Mouse (Mus musculus) embryonic stem cell, embryonic (primary cell): ENCODE measurements around the gene Bpifa1.
"Not testable (repeated sequence)": the region's sequence is repeated elsewhere in the genome, so short reads cannot be mapped to it uniquely, and the experiment has no call there.

Experiments
- CTCF ChIA-PET, 4 experiments: fragments of 300-600 bp in 2 of 4; fragments of 350-600 bp in 2 of 4; sonication (Branson Sonifier 250); formaldehyde crosslinking; loops; one replicate each; lab custom pipeline; 2022; ENCODE audit warnings: inconsistent platforms in 2 of 4; lab: Charles Lee
- POLR2A ChIA-PET, 4 experiments: fragments of 300-600 bp in 2 of 4; fragments of 350-600 bp in 2 of 4; sonication (Branson Sonifier 250); formaldehyde crosslinking; loops; one replicate each; lab custom pipeline; 2022; ENCODE audit warnings: antibody characterized with exemption in 4 of 4, inconsistent platforms in 1 of 4; lab: Charles Lee

Gene Bpifa1

DNA sequence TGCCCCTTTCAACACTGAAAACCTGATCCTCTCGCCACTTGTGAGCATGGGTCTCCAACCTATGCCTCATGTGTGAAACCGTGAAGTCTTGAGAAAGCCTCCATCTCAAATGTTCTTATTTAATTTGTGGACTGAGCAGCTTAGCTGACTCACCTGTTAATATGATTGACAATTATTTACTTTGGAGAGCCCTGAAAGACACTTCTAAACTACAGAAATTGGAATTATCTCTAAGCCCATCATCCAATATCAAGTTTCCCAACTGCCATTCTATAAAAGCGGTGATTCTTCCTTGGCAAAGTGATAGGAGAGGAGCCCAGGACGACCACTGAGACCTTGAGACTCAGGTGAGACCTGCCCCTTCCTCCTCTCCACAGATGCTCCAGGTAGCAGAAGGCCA lies at the start of gene Bpifa1:
Gene Bpifa1, plus strand, starts transcription at position 301 of the 400 bp plus-strand sequence.
- ChIA-PET CTCF (interaction anchor here in 2 of 4 experiments (0.9 kb wide), 2 partner anchors 16 to 189 kb away, joined by 3 to 4 read pairs; no protein-coding TSS in a partner anchor), POLR2A (interaction anchor here in 1 of 4 experiments (0.7 kb wide), 1 partner anchor 62 kb away, joined by 3 read pairs; no protein-coding TSS in a partner anchor)

DNA sequence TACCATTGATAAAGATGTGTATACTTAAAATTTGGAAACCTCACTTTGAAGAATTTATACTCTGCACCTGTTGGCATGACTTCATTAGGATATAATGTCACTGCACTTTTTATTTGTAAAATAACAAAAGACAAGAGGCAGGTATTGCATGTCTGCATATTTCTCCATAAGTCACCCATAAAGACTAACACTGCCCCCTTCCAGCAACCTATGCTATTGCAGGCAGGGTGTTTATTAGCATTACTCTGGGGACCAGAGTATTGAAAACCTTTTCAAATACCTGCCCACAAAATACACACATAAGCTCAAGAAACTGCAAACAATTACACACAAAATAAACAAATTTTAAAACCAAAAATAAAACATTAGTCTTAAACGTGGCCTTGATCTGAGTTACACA lies 44.9 kb upstream of the Bpifa1 start:
- POLR2A ChIA-PET: no interaction called here
- CTCF ChIA-PET: interaction anchor here in 2 of 4 experiments (0.6 to 1.2 kb wide), 3 partner anchors 61 to 445 kb away, joined by 3 to 6 read pairs (median 3); no protein-coding TSS in a partner anchor

DNA sequence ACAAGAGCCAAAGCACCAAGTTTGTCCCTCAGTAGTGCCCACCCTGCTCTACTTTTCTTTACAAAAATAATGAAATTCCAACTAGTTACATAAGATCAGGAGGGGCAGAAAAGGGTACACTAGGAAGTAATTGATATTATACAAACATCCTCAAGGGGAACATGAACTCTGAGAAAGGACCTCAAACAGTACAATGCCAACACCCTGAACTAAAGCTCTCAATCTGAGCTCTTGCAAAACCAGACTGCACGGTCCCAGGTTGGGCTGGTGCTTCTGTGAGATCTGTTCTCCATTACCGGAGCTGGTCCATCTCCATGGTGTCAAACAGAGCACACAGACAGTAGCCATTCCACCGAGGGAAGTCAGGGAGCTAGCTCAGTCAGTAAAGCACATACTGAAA lies 25.3 kb upstream of the Bpifa1 start:
- ChIA-PET POLR2A (no interaction called here), CTCF (no interaction called here)

DNA sequence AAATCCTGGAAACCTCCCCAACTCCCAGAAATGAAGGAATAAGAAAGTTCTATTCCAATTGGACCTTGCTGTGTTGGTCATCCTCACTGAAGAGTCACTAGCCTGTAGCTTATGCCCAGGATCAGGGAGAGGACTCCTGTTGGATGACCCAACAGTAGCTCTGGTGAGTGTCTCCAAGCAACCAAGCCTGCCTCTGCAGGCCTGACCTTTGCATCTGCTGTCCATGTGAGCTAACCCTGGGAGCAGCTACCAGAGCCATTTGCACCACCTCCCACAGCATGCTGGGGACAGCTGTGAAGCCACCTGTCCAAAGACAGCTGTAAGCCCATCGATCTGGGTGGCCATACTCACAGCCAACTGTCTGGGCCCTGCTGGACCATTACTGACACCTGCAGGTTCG lies 12.6 kb upstream of the Bpifa1 start, which contains the start of gene Bpifa3:
Gene Bpifa3, plus strand, starts transcription at position 217 of the 400 bp plus-strand sequence.
- ChIA-PET CTCF (no interaction called here), POLR2A (no interaction called here)

DNA sequence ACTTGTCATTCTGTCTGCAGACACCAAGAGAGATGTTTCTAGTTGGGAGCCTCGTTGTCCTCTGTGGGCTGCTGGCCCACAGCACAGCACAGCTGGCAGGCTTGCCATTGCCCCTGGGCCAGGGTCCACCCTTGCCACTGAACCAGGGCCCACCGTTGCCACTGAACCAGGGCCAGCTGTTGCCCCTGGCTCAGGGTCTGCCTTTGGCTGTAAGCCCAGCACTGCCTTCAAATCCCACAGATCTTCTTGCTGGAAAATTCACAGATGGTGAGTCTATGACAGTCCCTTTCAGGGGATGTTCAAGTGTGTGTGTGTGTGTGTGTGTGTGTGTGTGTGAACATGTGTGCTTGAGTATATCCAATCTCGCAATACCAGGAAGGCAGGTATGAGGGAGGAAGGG lies 1.1 kb downstream of the Bpifa1 start:
- ChIA-PET POLR2A (no interaction called here), CTCF (interaction anchor here in 1 of 4 experiments (0.7 kb wide), 1 partner anchor 9 kb away, joined by 3 read pairs; no protein-coding TSS in a partner anchor)

DNA sequence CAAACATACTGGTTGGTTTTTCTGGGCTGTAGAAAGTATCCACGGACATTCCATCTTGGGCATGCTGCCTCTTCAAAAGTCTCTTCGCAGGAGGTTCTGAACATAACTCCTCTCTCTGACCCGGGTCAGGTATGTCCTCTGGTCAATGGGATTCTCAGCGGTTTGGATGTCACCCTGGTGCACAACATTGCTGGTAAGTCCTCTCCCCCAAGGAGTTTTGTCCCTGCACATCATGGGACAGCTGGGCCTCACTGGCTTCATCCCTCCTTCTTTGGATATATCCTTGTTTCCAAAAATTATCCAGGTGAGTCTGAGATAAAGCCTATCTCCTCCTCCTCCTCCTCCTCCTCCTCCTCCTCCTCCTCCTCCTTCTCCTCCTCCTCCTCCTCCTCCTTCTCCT lies 4.8 kb downstream of the Bpifa1 start:
- ChIA-PET CTCF (no interaction called here), POLR2A (no interaction called here)

DNA sequence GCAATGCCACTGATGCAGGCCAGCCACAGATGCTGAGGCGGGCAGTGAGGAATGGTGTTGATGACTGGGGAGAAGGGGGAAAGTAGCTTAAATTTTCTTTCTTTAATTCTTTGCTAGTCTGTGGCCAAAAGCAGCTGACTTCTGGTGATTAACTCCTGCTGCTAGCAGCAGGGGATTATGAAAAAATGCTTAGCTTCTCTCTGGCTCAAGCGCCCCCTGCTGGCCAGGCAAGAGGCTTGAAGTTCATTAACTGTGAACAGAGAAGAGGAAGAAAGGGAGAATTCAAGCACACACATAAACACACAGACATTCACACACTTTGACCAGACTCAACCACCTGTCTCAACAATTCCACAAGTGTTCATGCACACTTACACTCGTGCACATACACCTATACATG lies 15.8 kb downstream of the Bpifa1 start:
- CTCF ChIA-PET: interaction anchor here (0.6 to 1.8 kb wide), 44 partner anchors 8 to 1669 kb away, joined by 3 to 9 read pairs (median 3); partner anchors contain the start of genes Bpifb5 (in 2 of the 4) and Bpifa1 (in 1 of the 4)

DNA sequence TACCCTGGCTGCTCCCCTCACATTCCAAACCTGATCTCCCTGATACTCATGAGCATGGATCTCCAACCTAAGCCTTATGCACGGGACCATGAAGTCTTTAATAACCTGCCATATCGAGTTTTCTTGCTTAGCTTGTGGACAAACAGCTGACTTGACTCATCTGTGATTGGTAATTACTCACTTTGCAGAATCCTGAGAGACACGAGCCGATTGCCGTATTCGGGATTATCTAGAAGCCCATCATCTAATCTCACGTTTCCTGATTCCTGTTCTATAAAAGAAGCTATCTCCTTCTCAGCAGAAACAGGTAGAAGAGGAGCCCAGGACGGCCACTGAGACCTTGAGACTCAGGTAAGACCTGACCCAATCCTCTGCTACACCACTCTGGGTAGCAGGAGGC lies 19.6 kb downstream of the Bpifa1 start, which contains the start of gene Bpifa5:
Gene Bpifa5, plus strand, starts transcription at position 301 of the 400 bp plus-strand sequence.
- POLR2A ChIA-PET: interaction anchor here in 1 of 4 experiments (0.6 kb wide), 1 partner anchor 1705 kb away, joined by 3 read pairs; no protein-coding TSS in a partner anchor
- CTCF ChIA-PET: interaction anchor here in 1 of 4 experiments (0.6 kb wide), 1 partner anchor 208 kb away, joined by 3 read pairs; no protein-coding TSS in a partner anchor

More for the DNA sequence above, 15.8 kb downstream of the Bpifa1 start:
- POLR2A ChIA-PET: interaction anchor here in 1 of 4 experiments (1.1 kb wide), 1 partner anchor 13 kb away, joined by 3 read pairs; no protein-coding TSS in a partner anchor

DNA sequence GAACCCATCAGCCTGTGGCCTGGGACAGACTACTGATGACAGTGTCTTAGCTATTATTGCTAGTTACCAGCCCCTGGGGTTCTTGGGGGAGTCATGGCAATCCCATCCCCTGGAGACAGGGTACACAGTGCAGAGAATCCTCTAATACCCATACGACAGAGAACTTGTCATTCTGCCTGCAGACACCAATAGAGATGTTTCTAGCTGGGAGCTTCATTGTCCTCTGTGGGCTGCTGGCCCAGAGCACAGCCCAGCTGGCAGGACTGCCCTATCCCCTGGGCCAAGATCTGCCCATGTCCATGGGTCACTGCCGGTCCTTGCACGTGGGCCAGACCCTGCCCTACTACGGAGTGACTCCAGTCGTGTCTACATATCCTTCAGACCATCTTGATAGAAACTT lies 20.6 kb downstream of the Bpifa1 start:
- POLR2A ChIA-PET: no interaction called here
- CTCF ChIA-PET: no interaction called here

DNA sequence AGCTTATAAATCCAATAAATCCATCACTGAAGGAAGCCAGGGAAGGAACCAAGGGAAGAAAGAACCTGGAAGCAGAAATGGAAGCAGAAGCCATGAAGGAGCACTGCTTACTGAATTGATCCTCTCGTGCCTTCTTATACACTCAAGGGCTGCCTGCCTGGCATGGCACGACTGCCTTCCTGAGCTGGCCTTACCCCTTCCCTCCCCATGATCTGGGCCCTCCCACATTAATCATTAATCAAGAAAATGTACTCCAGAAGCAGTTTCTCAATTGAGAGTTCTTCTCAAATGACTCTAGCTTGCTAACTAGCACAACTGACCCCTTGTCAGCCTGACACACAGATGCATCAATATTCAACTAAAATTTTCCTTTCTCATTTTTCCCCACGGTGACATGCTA lies 26.5 kb downstream of the Bpifa1 start:
- ChIA-PET POLR2A (interaction anchor here in 1 of 4 experiments (0.5 kb wide), 1 partner anchor 19 kb away, joined by 4 read pairs; no protein-coding TSS in a partner anchor), CTCF (interaction anchor here in 3 of 4 experiments (0.7 to 1.8 kb wide), 6 partner anchors 10 to 278 kb away, joined by 3 to 6 read pairs (median 4); no protein-coding TSS in a partner anchor)

DNA sequence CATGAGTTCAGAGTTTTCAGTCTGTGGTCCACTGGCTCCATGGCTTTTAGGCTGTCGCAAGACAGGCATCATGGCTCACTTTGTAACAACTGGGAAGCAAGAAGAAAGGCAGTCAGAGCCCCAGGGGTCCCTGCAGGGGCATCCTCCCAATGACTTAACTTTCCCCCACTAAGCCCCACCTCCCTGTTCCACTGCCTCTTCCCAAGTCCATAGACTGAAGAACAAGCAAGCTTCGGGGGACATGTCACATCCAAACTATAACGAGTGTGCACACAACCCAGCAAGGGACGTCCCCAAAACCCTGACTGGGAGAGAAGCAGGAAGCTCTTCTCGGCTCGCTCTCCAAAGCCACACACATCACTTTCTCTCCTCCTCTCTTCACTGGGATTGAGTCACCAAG lies 28.9 kb downstream of the Bpifa1 start:
- ChIA-PET POLR2A (interaction anchor here in 1 of 4 experiments (1.0 kb wide), 1 partner anchor 13 kb away, joined by 3 read pairs; no protein-coding TSS in a partner anchor), CTCF (interaction anchor here in 1 of 4 experiments (1.7 kb wide), 1 partner anchor 14 kb away, joined by 5 read pairs; no protein-coding TSS in a partner anchor)

DNA sequence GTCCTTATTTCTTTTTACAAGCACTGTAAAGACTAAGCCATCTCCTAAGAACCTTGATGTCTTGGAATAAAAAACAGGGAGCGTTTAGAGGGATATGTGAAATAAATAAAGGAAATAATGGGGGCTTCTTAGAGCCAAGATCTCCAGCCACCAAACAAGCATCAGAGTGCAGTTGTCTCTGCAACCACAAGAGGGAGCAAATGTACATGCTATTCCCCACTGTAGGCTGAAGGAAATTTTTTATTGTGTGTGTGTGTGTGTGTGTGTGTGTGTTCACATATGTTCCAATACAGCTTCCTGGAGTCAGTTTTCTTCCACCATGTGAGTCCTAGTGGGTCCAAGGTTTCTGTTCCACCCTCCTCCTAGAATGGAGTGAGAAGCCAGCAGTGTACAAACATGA lies 30.6 kb downstream of the Bpifa1 start:
- ChIA-PET POLR2A (no interaction called here), CTCF (interaction anchor here in 1 of 4 experiments (0.6 kb wide), 1 partner anchor 238 kb away, joined by 3 read pairs; no protein-coding TSS in a partner anchor)

DNA sequence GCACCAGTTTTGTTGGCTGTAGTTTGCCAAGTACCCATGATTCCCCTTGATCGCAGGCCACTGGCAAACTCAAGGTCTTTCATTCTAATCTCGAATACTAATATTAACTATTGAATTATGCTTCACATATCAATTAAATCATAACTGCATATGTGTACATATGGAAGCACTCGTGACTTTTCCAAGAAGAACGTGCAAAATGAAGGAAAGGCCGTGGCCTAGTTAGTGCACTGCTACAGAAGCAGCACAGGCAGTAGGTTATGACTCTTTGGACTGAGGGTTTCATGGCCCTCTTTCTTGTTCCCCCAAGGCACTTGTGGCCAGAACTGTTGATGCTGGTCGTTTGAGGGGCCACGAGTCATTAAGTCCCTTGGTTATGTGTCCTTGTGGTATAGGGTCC lies 39.2 kb downstream of the Bpifa1 start:
- CTCF ChIA-PET, POLR2A ChIA-PET: not testable (repeated sequence)

DNA sequence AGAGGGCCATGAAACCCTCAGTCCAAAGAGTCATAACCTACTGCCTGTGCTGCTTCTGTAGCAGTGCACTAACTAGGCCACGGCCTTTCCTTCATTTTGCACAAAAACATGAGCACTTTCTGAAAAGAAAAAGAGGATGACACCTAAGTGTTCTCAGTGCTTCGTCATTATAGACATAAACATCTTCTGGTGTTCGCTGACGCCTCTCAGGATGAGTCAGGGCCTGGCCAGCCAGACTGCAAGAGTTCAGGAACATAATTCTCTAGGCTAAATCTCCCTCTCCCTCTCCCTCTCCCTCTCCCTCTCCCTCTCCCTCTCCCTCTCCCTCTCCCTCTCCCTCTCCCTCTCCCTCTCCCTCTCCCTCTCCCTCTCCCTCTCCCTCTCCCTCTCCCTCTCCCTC lies 40.4 kb downstream of the Bpifa1 start:
- ChIA-PET CTCF (interaction anchor here in 3 of 4 experiments (0.6 to 1.0 kb wide), 3 partner anchors 24 to 360 kb away, joined by 3 read pairs; no protein-coding TSS in a partner anchor), POLR2A (interaction anchor here in 1 of 4 experiments (1.5 kb wide), 1 partner anchor 40 kb away, joined by 3 read pairs; no protein-coding TSS in a partner anchor)

DNA sequence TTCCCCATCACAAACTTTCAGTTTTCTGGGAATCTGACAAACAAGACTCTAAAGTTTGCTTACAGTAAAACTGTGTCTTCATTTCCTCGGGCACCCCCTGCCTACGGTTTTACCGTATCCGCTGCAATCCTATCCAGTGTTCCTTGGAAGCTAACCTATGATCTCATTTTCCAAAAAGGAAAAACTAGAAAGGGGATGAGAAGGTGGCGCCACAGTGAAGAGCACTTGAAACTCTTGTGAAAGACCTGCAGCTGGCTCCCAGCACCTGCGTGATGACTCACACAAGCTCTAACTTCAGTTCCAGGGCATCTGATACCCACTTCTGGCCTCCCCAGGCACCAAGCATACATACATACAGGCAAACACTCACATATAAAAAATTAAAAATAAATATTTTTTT lies 42.6 kb downstream of the Bpifa1 start:
- ChIA-PET CTCF (interaction anchor here (0.6 to 1.7 kb wide), 6 partner anchors 23 to 550 kb away, joined by 3 to 7 read pairs (median 3); no protein-coding TSS in a partner anchor), POLR2A (no interaction called here)

DNA sequence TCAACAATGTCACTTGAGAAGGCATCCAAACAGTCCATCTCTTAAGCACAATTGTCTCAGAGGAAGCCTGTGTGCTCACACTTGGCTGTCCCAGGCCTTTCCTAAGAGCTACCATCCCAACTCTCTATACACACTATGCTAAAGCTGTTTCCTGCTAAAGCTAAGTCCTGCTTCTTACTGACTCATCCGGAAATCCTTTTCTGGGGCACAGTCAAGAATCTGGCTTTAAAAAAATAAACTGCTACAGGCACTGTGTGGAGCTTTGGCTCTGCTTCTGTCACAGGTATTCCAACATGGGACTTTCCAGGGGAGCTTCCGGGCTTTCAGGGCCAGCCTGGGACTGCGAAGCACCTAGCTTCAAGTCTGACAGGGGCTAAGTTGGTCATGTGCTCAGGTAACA lies 43.1 kb downstream of the Bpifa1 start:
- ChIA-PET POLR2A (interaction anchor here in 1 of 4 experiments (0.6 to 0.8 kb wide), 2 partner anchors 9 to 337 kb away, joined by 4 to 17 read pairs; no protein-coding TSS in a partner anchor), CTCF (interaction anchor here (0.6 to 1.7 kb wide), 8 partner anchors 23 to 549 kb away, joined by 3 to 15 read pairs (median 4); no protein-coding TSS in a partner anchor)

DNA sequence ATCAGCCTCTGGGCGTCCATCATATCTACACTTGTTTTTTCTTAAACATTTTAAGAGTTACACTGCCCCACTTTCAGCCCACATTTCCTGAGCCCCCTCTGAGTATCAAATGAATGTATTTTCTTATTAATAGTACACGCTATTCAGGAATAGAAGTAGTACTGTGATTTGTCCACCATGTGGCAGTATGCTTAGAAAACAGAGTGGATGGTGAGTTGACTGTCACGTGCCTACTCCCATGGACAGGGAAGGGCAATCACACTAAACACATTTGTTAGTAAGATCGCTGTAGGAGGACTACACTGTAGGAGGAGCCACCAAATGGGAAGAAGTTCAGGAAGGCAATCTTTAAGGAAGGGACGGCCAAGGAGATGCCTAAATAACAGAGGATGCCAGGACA lies 44.8 kb downstream of the Bpifa1 start:
- ChIA-PET CTCF (interaction anchor here (0.5 to 2.1 kb wide), 6 partner anchors 19 to 113 kb away, joined by 3 to 9 read pairs (median 6); no protein-coding TSS in a partner anchor), POLR2A (interaction anchor here in 2 of 4 experiments (0.8 to 1.3 kb wide), 2 partner anchors 9 to 185 kb away, joined by 3 read pairs; partner anchors contain the start of gene Cdk5rap1 (in 1 of the 2))

DNA sequence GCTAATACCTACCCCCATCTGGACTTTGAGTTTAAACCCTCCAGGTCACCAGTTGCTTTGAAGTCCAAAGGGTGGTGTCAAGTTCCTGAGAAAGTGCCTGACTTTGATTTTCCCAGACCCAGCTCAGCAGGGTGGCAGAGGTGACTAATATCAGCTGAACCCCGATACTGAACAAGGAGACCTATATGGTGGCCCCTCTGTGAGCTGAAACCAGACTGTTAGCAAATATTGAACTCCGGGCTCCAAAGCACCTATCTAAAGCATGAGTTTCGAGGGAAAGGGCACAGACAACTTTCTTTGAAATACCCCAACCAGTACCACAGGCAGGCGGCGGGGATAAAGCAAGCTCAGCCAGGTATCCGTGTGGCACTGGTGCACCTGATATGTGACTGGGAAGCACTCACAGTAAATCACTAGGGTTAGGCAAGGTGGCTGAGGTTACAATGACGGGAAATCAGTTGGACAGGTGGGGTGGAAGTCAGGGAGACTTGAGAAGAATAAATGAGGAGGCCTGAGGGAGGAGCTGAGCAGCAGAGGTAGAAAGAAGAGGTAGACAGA lies 47.3 kb downstream of the Bpifa1 start:
- ChIA-PET CTCF (interaction anchor here in 2 of 4 experiments (0.5 to 0.8 kb wide), 2 partner anchors 20 to 31 kb away, joined by 3 read pairs; no protein-coding TSS in a partner anchor), POLR2A (interaction anchor here in 1 of 4 experiments (0.8 kb wide), 1 partner anchor 38 kb away, joined by 3 read pairs; no protein-coding TSS in a partner anchor)
